Mouse (Mus musculus): ENCODE measurements around the gene Lrrc66. TPM values are rescaled to one million over a fixed set of nuclear protein-coding genes. Genes with fewer than 3 reads are reported as not detected.

Lrrc66 gene
- total RNA-seq (2014; rRNA removed) (0.34 TPM in 1 of 2 replicates, not detected in the other), polyA plus RNA-seq (2012; rRNA removed) (0.02 TPM in 1 of 2 replicates, not detected in the other)

DNA sequence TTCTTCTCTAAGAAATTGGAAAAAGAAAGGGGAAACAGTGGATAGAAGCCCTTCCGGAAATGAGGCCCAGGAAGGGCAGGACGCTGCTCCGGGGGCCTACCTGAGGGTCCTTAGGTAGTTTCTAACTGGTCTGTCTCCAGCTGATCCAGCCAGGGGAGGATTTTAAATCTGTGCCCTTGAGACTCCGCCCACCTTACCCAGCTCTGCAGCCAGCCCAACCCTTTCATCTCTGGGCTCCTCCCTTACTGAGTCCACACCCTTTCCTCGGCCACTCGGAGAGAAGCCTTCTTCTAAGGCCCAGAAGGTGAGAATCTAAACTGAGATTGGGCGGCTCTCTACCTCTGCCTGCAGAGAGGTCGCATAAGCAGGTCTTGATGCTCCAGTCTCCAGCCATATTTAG is at the start of gene Lrrc66:
Gene Lrrc66, minus strand, starts transcription at position 236 of the 400 bp plus-strand sequence.
- no peaks in the 10 kb centered on the region for H3K36me3 ChIP-seq (ENCODE audit: control insufficient read depth, insufficient read depth, low read length)
- WGBS = 84% methylated on average over 8 of the region's 8 CpGs
- no peak within 1 kb of the TSS for H3K4me3 ChIP-seq (ENCODE audit: insufficient read depth, low read depth, low read length)
- H3K9ac ChIP-seq (ENCODE audit: low read depth, low read length) = no peak within 1 kb of the TSS
- no peak for DNase-seq (ENCODE audit: extremely low read depth, low read depth, low spot score)
- H3K27ac ChIP-seq (replicated peaks; ENCODE audit: insufficient read depth, low read depth, low read length) = no peak within 1 kb of the TSS
- H3K79me2 ChIP-seq (ENCODE audit: control insufficient read depth, insufficient read depth, low read length) = no peaks in the 10 kb centered on the region
- no peak for TF ChIP-seq CTCF (IDR thresholded peaks at IDR 0.05; ENCODE audit: low read depth, low read length)
- TF ChIP-seq POLR2A (IDR thresholded peaks at IDR 0.05; ENCODE audit: extremely low read depth, insufficient read depth, low read length) = no peak
- no peaks in the 10 kb centered on the region for H3K27me3 ChIP-seq (ENCODE audit: control insufficient read depth, insufficient read depth, low read length)
- no peaks in the 10 kb centered on the region for H3K4me1 ChIP-seq (ENCODE audit: control insufficient read depth, insufficient read depth, low read length)

DNA sequence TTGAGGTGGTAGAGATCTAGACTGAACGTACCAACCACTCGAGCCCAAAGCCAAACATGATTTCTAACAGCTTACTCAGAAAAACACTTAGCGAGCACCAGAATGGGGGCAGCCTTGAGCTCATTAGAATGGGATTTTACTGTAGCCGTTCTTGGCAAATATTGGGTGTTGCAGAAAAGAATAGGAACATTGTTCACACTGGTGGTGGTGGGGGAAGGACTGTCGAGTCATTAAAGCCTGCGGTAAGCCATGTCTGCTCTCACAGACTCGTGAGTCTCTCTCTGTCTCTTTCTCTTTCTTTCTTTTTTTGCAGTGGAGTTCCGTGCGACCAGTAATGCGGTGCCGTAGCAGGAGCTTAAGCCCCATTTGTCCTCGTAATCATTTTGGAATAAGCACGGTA is 44.3 kb upstream of the Lrrc66 start:
- Histone ChIP-seq H3K4me1 (ENCODE audit: control insufficient read depth, insufficient read depth, low read length) (no peaks in the 10 kb centered on the region), H3K4me3 (ENCODE audit: insufficient read depth, low read depth, low read length) (no peak overlapping the region), H3K79me2 (ENCODE audit: control insufficient read depth, insufficient read depth, low read length) (no peaks in the 10 kb centered on the region), H3K27me3 (ENCODE audit: control insufficient read depth, insufficient read depth, low read length) (no peaks in the 10 kb centered on the region), H3K36me3 (ENCODE audit: control insufficient read depth, insufficient read depth, low read length) (no peaks in the 10 kb centered on the region), H3K9ac (ENCODE audit: low read depth, low read length) (no peak overlapping the region), H3K27ac (replicated peaks; ENCODE audit: insufficient read depth, low read depth, low read length) (no peak overlapping the region)
- 61% methylated on average over 13 of the region's 13 CpGs for WGBS
- DNase-seq (ENCODE audit: extremely low read depth, low read depth, low spot score) = no peak
- TF ChIP-seq CTCF (IDR thresholded peaks at IDR 0.05; ENCODE audit: low read depth, low read length) (no peak), POLR2A (IDR thresholded peaks at IDR 0.05; ENCODE audit: extremely low read depth, insufficient read depth, low read length) (no peak)

DNA sequence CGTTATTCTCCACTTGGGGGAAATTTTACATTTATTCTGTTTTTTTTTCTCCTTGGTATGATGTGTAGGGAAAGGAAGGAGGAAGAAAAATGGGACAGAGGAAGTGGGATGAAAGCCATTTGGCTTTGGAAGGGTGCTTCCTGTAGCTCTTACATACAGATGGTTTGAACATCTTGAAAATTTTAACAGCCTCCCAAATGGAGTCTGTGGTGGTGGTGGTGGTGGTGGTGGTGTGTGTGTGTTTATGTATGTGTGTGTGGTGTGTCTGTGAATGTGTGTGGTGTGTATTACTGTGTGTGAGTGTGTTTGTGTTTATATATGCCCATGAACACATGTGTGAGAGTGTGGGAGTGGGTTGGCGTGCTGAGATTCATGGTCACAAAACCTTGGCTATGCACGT is 43.3 kb upstream of the Lrrc66 start:
- Histone ChIP-seq H3K36me3 (ENCODE audit: control insufficient read depth, insufficient read depth, low read length) (no peaks in the 10 kb centered on the region), H3K79me2 (ENCODE audit: control insufficient read depth, insufficient read depth, low read length) (no peaks in the 10 kb centered on the region), H3K9ac (ENCODE audit: low read depth, low read length) (no peak overlapping the region), H3K27ac (replicated peaks; ENCODE audit: insufficient read depth, low read depth, low read length) (no peak overlapping the region), H3K27me3 (ENCODE audit: control insufficient read depth, insufficient read depth, low read length) (no peaks in the 10 kb centered on the region), H3K4me1 (ENCODE audit: control insufficient read depth, insufficient read depth, low read length) (no peaks in the 10 kb centered on the region), H3K4me3 (ENCODE audit: insufficient read depth, low read depth, low read length) (no peak overlapping the region)
- 85% methylated on average over 3 of the region's 3 CpGs for WGBS
- DNase-seq (ENCODE audit: extremely low read depth, low read depth, low spot score) = no peak
- TF ChIP-seq CTCF (IDR thresholded peaks at IDR 0.05; ENCODE audit: low read depth, low read length) = no peak
- TF ChIP-seq POLR2A (IDR thresholded peaks at IDR 0.05; ENCODE audit: extremely low read depth, insufficient read depth, low read length) = no peak

DNA sequence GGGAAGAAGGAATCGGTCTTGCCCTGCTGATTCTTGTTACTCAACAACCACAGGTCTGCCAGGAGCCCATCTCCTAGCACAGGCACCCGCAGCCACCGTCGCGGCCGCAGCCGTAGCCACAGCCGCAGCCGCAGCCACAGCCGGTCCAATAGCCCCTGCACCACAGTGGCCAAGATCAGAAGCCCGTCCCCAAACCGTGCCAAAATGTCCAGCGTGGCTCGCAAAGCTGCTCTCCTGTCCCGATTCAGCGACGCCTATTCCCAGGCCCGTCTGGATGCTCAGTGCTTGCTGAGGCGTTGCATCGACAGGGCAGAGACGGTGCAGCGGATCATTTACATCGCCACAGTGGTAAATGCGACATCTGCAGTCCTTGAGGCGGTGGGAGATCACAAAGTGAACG is 37.1 kb upstream of the Lrrc66 start:
- DNase-seq (ENCODE audit: extremely low read depth, low read depth, low spot score) = no peak
- WGBS = 48% methylated on average over 26 of the region's 26 CpGs
- no peaks in the 10 kb centered on the region for H3K4me1 ChIP-seq (ENCODE audit: control insufficient read depth, insufficient read depth, low read length)

DNA sequence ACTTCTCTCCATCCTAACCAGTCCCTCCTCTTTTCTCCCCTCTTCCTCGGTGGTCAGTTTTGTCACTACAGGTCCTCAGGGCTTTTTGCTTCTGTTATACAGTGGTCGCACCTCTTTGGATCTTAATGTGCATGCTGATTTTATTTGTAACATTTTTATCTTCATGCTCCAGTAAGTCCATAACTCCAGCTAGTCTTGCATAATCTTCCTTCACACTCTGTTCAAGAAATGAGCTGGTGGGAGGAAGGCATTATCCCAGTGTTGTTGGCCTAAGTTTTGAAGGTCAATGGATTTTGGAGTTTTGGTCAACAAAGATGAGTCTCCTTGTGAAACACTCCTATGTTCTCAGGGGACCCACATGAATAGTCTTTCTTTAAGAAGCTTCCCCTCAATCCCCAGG is 35.6 kb upstream of the Lrrc66 start:
- WGBS = 76% methylated on average over 2 of the region's 2 CpGs
- H3K36me3 ChIP-seq (ENCODE audit: control insufficient read depth, insufficient read depth, low read length) = no peaks in the 10 kb centered on the region
- DNase-seq (ENCODE audit: extremely low read depth, low read depth, low spot score) = no peak
- H3K79me2 ChIP-seq (ENCODE audit: control insufficient read depth, insufficient read depth, low read length) = no peaks in the 10 kb centered on the region
- no peak overlapping the region for H3K4me3 ChIP-seq (ENCODE audit: insufficient read depth, low read depth, low read length)
- H3K9ac ChIP-seq (ENCODE audit: low read depth, low read length) = no peak overlapping the region
- no peaks in the 10 kb centered on the region for H3K4me1 ChIP-seq (ENCODE audit: control insufficient read depth, insufficient read depth, low read length)
- peaks cover 6% of the 10 kb centered on the region; the same call in 1 of the 2 replicates for H3K27me3 ChIP-seq (ENCODE audit: control insufficient read depth, insufficient read depth, low read length)
- no peak overlapping the region for H3K27ac ChIP-seq (replicated peaks; ENCODE audit: insufficient read depth, low read depth, low read length)
- TF ChIP-seq POLR2A (IDR thresholded peaks at IDR 0.05; ENCODE audit: extremely low read depth, insufficient read depth, low read length) (no peak), CTCF (IDR thresholded peaks at IDR 0.05; ENCODE audit: low read depth, low read length) (no peak)

More for the DNA sequence above, 37.1 kb upstream of the Lrrc66 start:
- TF ChIP-seq POLR2A (IDR thresholded peaks at IDR 0.05; ENCODE audit: extremely low read depth, insufficient read depth, low read length) (no peak), CTCF (IDR thresholded peaks at IDR 0.05; ENCODE audit: low read depth, low read length) (no peak)
- H3K36me3 ChIP-seq (ENCODE audit: control insufficient read depth, insufficient read depth, low read length) = no peaks in the 10 kb centered on the region
- no peak overlapping the region for H3K27ac ChIP-seq (replicated peaks; ENCODE audit: insufficient read depth, low read depth, low read length)
- H3K27me3 ChIP-seq (ENCODE audit: control insufficient read depth, insufficient read depth, low read length) = peaks cover 6% of the 10 kb centered on the region; the same call in 1 of the 2 replicates
- no peak overlapping the region for H3K9ac ChIP-seq (ENCODE audit: low read depth, low read length)
- no peak overlapping the region for H3K4me3 ChIP-seq (ENCODE audit: insufficient read depth, low read depth, low read length)
- no peaks in the 10 kb centered on the region for H3K79me2 ChIP-seq (ENCODE audit: control insufficient read depth, insufficient read depth, low read length)

DNA sequence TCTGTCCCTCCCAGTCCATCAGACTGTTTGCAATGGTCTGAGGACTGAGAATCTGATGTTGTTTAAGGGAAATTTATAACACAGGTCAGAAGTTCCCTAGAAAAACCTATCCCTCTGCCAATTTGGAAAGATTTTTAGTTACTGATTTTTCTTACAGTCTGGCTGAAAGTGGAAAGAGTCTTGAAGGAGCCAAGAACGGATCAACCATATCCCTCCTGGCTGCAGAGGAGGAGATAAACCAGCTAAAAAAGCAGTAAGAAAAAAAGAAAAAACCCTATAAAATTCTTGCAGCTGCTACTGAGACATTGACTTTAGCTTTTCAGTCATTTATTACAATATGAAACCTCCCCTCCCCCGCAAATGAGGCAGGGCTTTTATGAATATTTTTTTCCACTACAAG is 34.4 kb upstream of the Lrrc66 start:
- Histone ChIP-seq H3K27me3 (ENCODE audit: control insufficient read depth, insufficient read depth, low read length) (peaks cover 8% of the 10 kb centered on the region; the same call in 1 of the 2 replicates), H3K9ac (ENCODE audit: low read depth, low read length) (no peak overlapping the region), H3K79me2 (ENCODE audit: control insufficient read depth, insufficient read depth, low read length) (no peaks in the 10 kb centered on the region), H3K4me3 (ENCODE audit: insufficient read depth, low read depth, low read length) (no peak overlapping the region), H3K4me1 (ENCODE audit: control insufficient read depth, insufficient read depth, low read length) (no peaks in the 10 kb centered on the region), H3K36me3 (ENCODE audit: control insufficient read depth, insufficient read depth, low read length) (no peaks in the 10 kb centered on the region), H3K27ac (replicated peaks; ENCODE audit: insufficient read depth, low read depth, low read length) (no peak overlapping the region)
- DNase-seq (ENCODE audit: extremely low read depth, low read depth, low spot score) = no peak
- 82% methylated on average over 2 of the region's 2 CpGs for WGBS
- no peak for TF ChIP-seq CTCF (IDR thresholded peaks at IDR 0.05; ENCODE audit: low read depth, low read length)
- no peak for TF ChIP-seq POLR2A (IDR thresholded peaks at IDR 0.05; ENCODE audit: extremely low read depth, insufficient read depth, low read length)
